In the genomic region with DNA sequence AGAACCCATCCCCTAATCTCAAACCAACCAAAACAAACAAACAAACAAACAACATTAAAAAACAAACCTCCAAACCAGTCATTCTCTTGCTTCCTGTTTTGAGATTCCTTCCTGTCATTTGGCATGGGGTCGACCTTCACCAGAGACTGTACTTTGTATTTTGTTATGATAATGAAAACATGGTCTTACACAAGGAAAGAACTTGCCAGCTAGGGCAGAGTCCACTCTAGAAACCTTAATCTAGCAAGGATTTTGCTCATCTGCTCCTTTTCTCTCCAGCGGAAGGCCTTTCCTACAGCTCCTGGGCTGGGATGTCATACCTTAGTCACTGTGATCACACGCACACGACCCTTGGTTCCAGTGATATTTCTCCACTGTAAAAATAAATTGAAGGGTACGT, we compare ENCODE assay signal across 16 mouse cellular contexts.
"Had no signal": no experiment of that assay in that cellular context is flagged by ENCODE, and none has a peak within 500 bp of the region (broad histone marks: within the 10 kb centered on the region; RNA-seq: fewer than 3 reads in every experiment).

No protein-coding gene starts in this region.

- H3K27ac ChIP-seq: neural tube, embryonic 13.5 days; neural tube, embryonic 15.5 days; stomach, embryonic 15.5 days; stomach, postnatal 0 days had no signal

- H3K36me3 ChIP-seq: neural tube, embryonic 13.5 days; neural tube, embryonic 15.5 days; stomach, embryonic 15.5 days had no signal

- DNase-seq: retina, postnatal 1 day; right cerebral cortex, adult 18-20 months; right cerebral cortex, postnatal 14 days; right cerebral cortex, postnatal 25 days; right cerebral cortex, postnatal 4 days; spleen, adult 18-20 months; thymus, adult 18-20 months; thymus, adult 2 months; thymus, postnatal 14 days; thymus, postnatal 25 days; thymus, postnatal 36 days; thymus, postnatal 4 days had no signal

- H3K4me3 ChIP-seq: neural tube, embryonic 13.5 days; neural tube, embryonic 15.5 days; stomach, embryonic 15.5 days had no signal

- H3K9ac ChIP-seq: neural tube, embryonic 13.5 days; neural tube, embryonic 15.5 days; stomach, embryonic 15.5 days had no signal

- H3K27me3 ChIP-seq: neural tube, embryonic 13.5 days; neural tube, embryonic 15.5 days; stomach, embryonic 15.5 days had no signal

- H3K4me1 ChIP-seq: neural tube, embryonic 13.5 days; stomach, embryonic 15.5 days had no signal

- H3K4me2 ChIP-seq: neural tube, embryonic 13.5 days; neural tube, embryonic 15.5 days; stomach, embryonic 15.5 days had no signal

- H3K9me3 ChIP-seq: neural tube, embryonic 13.5 days; neural tube, embryonic 15.5 days; stomach, embryonic 15.5 days had no signal
